Mouse (Mus musculus): ENCODE measurements around the gene Zc3hav1.
"Not testable (repeated sequence)": the region's sequence is repeated elsewhere in the genome, so short reads cannot be mapped to it uniquely, and the experiment has no call there.

The Zc3hav1 gene

GRCm38 (mm10) chr6:38353811-38354722, at the start of gene Zc3hav1:
Gene Zc3hav1 (minus strand): TSS chr6:38354603.
- DNase-seq: peak; percentile 90

GRCm38 (mm10) chr6:38389671-38390070, 35.3 kb upstream of the Zc3hav1 start:
- no peak for DNase-seq

- DNase-seq: peak; percentile 81 to 82
These were observed 26.8 kb upstream of the Zc3hav1 start, which contains the start of gene Ttc26 for GRCm38 (mm10) chr6:38381129-38381771. Gene Ttc26 (plus strand): TSS chr6:38381469.

GRCm38 (mm10) chr6:38380764-38381128, 26.3 kb upstream of the Zc3hav1 start:
- DNase-seq: no peak

GRCm38 (mm10) chr6:38374271-38374670, 19.9 kb upstream of the Zc3hav1 start:
- DNase-seq: no peak

- DNase-seq: no peak
These were observed 15.5 kb upstream of the Zc3hav1 start for GRCm38 (mm10) chr6:38369945-38370344.

- no peak for DNase-seq
These were observed 9.7 kb upstream of the Zc3hav1 start for GRCm38 (mm10) chr6:38364121-38364520.

GRCm38 (mm10) chr6:38363370-38363769, 9.0 kb upstream of the Zc3hav1 start:
- DNase-seq: no peak

- DNase-seq: no peak
These were observed 7.5 kb upstream of the Zc3hav1 start for GRCm38 (mm10) chr6:38361937-38362336.

GRCm38 (mm10) chr6:38361065-38361464, 6.7 kb upstream of the Zc3hav1 start:
- no peak for DNase-seq

- peak in 1 of 2 experiments; percentile 43 for DNase-seq
These were observed 5.5 kb upstream of the Zc3hav1 start for GRCm38 (mm10) chr6:38359736-38360499.

GRCm38 (mm10) chr6:38359044-38359735, 4.8 kb upstream of the Zc3hav1 start:
- not testable (repeated sequence) for DNase-seq

GRCm38 (mm10) chr6:38358253-38359027, 4.0 kb upstream of the Zc3hav1 start:
- no peak for DNase-seq

- DNase-seq: no peak
These were observed 3.3 kb upstream of the Zc3hav1 start for GRCm38 (mm10) chr6:38357603-38358252.

- peak in 1 of 2 experiments; percentile 60 for DNase-seq
These were observed 2.4 kb upstream of the Zc3hav1 start for GRCm38 (mm10) chr6:38356661-38357433.

GRCm38 (mm10) chr6:38355862-38356261, 1.5 kb upstream of the Zc3hav1 start:
- no peak for DNase-seq

- DNase-seq: peak in 1 of 2 experiments; percentile 38
These were observed 986 bp upstream of the Zc3hav1 start for GRCm38 (mm10) chr6:38355354-38355823.

GRCm38 (mm10) chr6:38354723-38355353, 435 bp upstream of the Zc3hav1 start:
- DNase-seq: no peak

GRCm38 (mm10) chr6:38353181-38353580, 1.2 kb downstream of the Zc3hav1 start:
- DNase-seq: no peak

GRCm38 (mm10) chr6:38352451-38352850, 2.0 kb downstream of the Zc3hav1 start:
- DNase-seq: no peak
